Mouse (Mus musculus) midbrain, postnatal 0 days (tissue): ENCODE measurements around the gene Wfdc18. TPM values are rescaled to one million over a fixed set of nuclear protein-coding genes. Genes with fewer than 3 reads are reported as not detected.
A peak's percentile ranks its signal among the peaks of the same experiment; 100 is the strongest.

ENCODE experiments used
- ATAC-seq: fragments of 200-750 bp; cut with Nextera tagmentation; 2 replicates; pipeline ENCODE4 v1.8.0; 2017; ENCODE audit warnings: moderate number of reproducible peaks, mild to moderate bottlenecking, moderate TSS enrichment, moderate library complexity; ENCODE audit not compliant: low FRiP score
- DNase-seq: peaks from one replicate; pipeline ENCODE4 v3.0.0-alpha.2; 2015; ENCODE audit warnings: low spot score
- H3K27ac ChIP-seq: fragments of 300-500 bp; sonication (generic); 2 replicates; pipeline ENCODE4 v1.5.1; 2014; ENCODE audit warnings: low read depth, mild to moderate bottlenecking, low read length, mixed read lengths
- H3K27me3 ChIP-seq: fragments of 300-500 bp; sonication (generic); 2 replicates; pipeline ENCODE4 v1.6.1; 2014; ENCODE audit warnings: low read length, control low read depth, mixed read lengths; ENCODE audit not compliant: insufficient read depth
- H3K36me3 ChIP-seq: fragments of 300-500 bp; sonication (generic); 2 replicates; pipeline ENCODE4 v1.6.1; 2014; ENCODE audit warnings: low read length, control low read depth, mixed read lengths; ENCODE audit not compliant: insufficient read depth
- H3K4me1 ChIP-seq: fragments of 300-500 bp; sonication (generic); 2 replicates; pipeline ENCODE4 v1.6.1; 2014; ENCODE audit warnings: mild to moderate bottlenecking, control low read depth, antibody characterized with exemption, low read length, mixed read lengths; ENCODE audit not compliant: insufficient read depth
- H3K4me2 ChIP-seq: fragments of 300-500 bp; sonication (generic); 2 replicates; pipeline ENCODE4 v1.6.1; 2014; ENCODE audit warnings: low read depth, mild to moderate bottlenecking, low read length, mixed read lengths; ENCODE audit not compliant: poor library complexity, severe bottlenecking
- H3K4me3 ChIP-seq: fragments of 300-500 bp; sonication (generic); 2 replicates; pipeline ENCODE4 v1.5.1; 2014; ENCODE audit warnings: low read depth, mild to moderate bottlenecking, low read length, moderate library complexity
- H3K9ac ChIP-seq: fragments of 300-500 bp; sonication (generic); replicated peaks from 2 replicates; pipeline ENCODE4 v1.6.1; 2014; ENCODE audit warnings: mild to moderate bottlenecking, low read length, moderate library complexity, mixed read lengths; ENCODE audit not compliant: poor library complexity, severe bottlenecking
- H3K9me3 ChIP-seq: fragments of 300-500 bp; sonication (generic); 2 replicates; pipeline ENCODE4 v1.6.1; 2016; ENCODE audit warnings: low read length, control low read depth
- CTCF ChIP-seq: IDR thresholded peaks from 2 replicates; pipeline ENCODE4 v1.5.1; 2016; ENCODE audit warnings: antibody characterized with exemption, mild to moderate bottlenecking
- WGBS: fragments of 180-500 bp; shearing (Covaris S2); extraction: QIAGEN DNeasy Blood & Tissue Kit; methylation state at CpG from one replicate; pipeline ENCODE4 v1.1.7; 2014; 5-methylcytosine and 5-hydroxymethylcytosine counted together
- polyA plus RNA-seq: library from polyadenylated mRNA; unstranded; fragments of >200 nt; fragmentation: Nextera tagmentation; extraction: Ambion mirVana; gene quantifications from 2 replicates; pipeline ENCODE4 v1.2.1, GENCODE M21; 2015
- total RNA-seq: library from RNA; depleted of rRNA; stranded (reverse); fragments of >200 nt; gene quantifications from 2 replicates; pipeline ENCODE4 v1.2.3, GENCODE M21; 2014; rRNA removed

Wfdc18 gene
- total and polyA plus RNA-seq, 2 experiments from 2014 or later: 1.3 TPM; not detected in 1

- no peaks in the 10 kb centered on the region for H3K9me3 ChIP-seq
- H3K4me2 ChIP-seq: no peak overlapping the region
- H3K4me3 ChIP-seq: no peak overlapping the region
- no peaks in the 10 kb centered on the region for H3K36me3 ChIP-seq
- peaks cover 23% of the 10 kb centered on the region for H3K27me3 ChIP-seq
- H3K27ac ChIP-seq: no peak overlapping the region
- H3K9ac ChIP-seq: no peak overlapping the region
- no peak for ATAC-seq
- TF ChIP-seq CTCF: no peak
- H3K4me1 ChIP-seq: no peaks in the 10 kb centered on the region
- no peak for DNase-seq
- 62% methylated on average over 4 of the region's 4 CpGs for WGBS
Measured at GRCm38 (mm10) chr11:83746152-83746551, 37.3 kb downstream of the Wfdc18 start.

GRCm38 (mm10) chr11:83746681-83747080 lies 37.9 kb downstream of the Wfdc18 start, which contains the start of gene Wfdc21:
Gene Wfdc21 (plus strand): TSS chr11:83746940.
- Histone ChIP-seq H3K9me3 (no peaks in the 10 kb centered on the region), H3K4me1 (no peaks in the 10 kb centered on the region), H3K9ac (no peak within 1 kb of the TSS), H3K27me3 (peaks cover 23% of the 10 kb centered on the region), H3K4me3 (no peak within 1 kb of the TSS), H3K4me2 (no peak within 1 kb of the TSS), H3K27ac (no peak within 1 kb of the TSS), H3K36me3 (no peaks in the 10 kb centered on the region)
- DNase-seq (no peak), ATAC-seq (no peak)
- TF ChIP-seq CTCF: no peak
- 70% methylated on average over 5 of the region's 5 CpGs for WGBS

GRCm38 (mm10) chr11:83747376-83748265 lies 38.8 kb downstream of the Wfdc18 start:
- no peak for DNase-seq
- WGBS: 68% methylated on average over 6 of the region's 6 CpGs

GRCm38 (mm10) chr11:83753581-83754181 lies 44.9 kb downstream of the Wfdc18 start, which contains the start of gene Heatr6:
Gene Heatr6 (plus strand): TSS chr11:83753696.
- Histone ChIP-seq H3K4me2 (peak within 1 kb of the TSS; percentile 73), H3K36me3 (peaks cover 19% of the 10 kb centered on the region), H3K27me3 (peaks cover 16% of the 10 kb centered on the region; the same call in 1 of the 2 replicates), H3K9ac (peak within 1 kb of the TSS; percentile 85), H3K9me3 (no peaks in the 10 kb centered on the region), H3K27ac (peak within 1 kb of the TSS; percentile 95), H3K4me3 (peak within 1 kb of the TSS; percentile 71), H3K4me1 (peaks cover 6% of the 10 kb centered on the region; the same call in 1 of the 2 replicates)
- DNase-seq (peak; percentile 96), ATAC-seq (peak; percentile 99)
- WGBS: 0% methylated on average over 45 of the region's 47 CpGs
- TF ChIP-seq CTCF: no peak; the same call in 1 of the 2 replicates

More at GRCm38 (mm10) chr11:83747376-83748265, 38.8 kb downstream of the Wfdc18 start:
- Histone ChIP-seq H3K27ac (no peak overlapping the region), H3K4me2 (no peak overlapping the region), H3K36me3 (no peaks in the 10 kb centered on the region), H3K27me3 (peaks cover 30% of the 10 kb centered on the region), H3K9ac (no peak overlapping the region), H3K4me1 (no peaks in the 10 kb centered on the region), H3K4me3 (no peak overlapping the region), H3K9me3 (no peaks in the 10 kb centered on the region)
- TF ChIP-seq CTCF: no peak
- no peak for ATAC-seq

- peaks cover 16% of the 10 kb centered on the region; the same call in 1 of the 2 replicates for H3K27me3 ChIP-seq
- H3K36me3 ChIP-seq: peaks cover 24% of the 10 kb centered on the region
- WGBS: 1% methylated on average over 8 of the region's 8 CpGs
- no peaks in the 10 kb centered on the region for H3K9me3 ChIP-seq
- DNase-seq (no peak), ATAC-seq (no peak)
- peak overlapping the region; percentile 71 for H3K4me3 ChIP-seq
- peak overlapping the region; percentile 95 for H3K27ac ChIP-seq
- H3K4me1 ChIP-seq: peaks cover 6% of the 10 kb centered on the region; the same call in 1 of the 2 replicates
- H3K4me2 ChIP-seq: peak overlapping the region; percentile 73
- no peak for TF ChIP-seq CTCF
- H3K9ac ChIP-seq: peak overlapping the region; percentile 85
Measured at GRCm38 (mm10) chr11:83754227-83754626, 45.4 kb downstream of the Wfdc18 start.

Other genes starting within 250 kb of the Wfdc18 start
- gene Mmp28, start 245.9 kb upstream of the Wfdc18 start, total RNA-seq: 5.4 and 5.5 TPM in 2 replicates
- gene Mmp28, start 245.9 kb upstream of the Wfdc18 start, polyA plus RNA-seq: 1.2 and 1.4 TPM in 2 replicates
- gene Taf15, start 235.9 kb upstream of the Wfdc18 start, total RNA-seq: 18.2 and 30.6 TPM in 2 replicates
- 6.5 and 9.6 TPM in 2 replicates for gene Taf15, start 235.9 kb upstream of the Wfdc18 start, polyA plus RNA-seq
- not detected in 2 replicates for gene Heatr9, start 186.8 kb upstream of the Wfdc18 start, total RNA-seq
- not detected in 2 replicates for gene Heatr9, start 186.8 kb upstream of the Wfdc18 start, polyA plus RNA-seq
- not detected in 2 replicates for gene Ccl5, start 178.5 kb upstream of the Wfdc18 start, total RNA-seq
- gene Ccl5, start 178.5 kb upstream of the Wfdc18 start, polyA plus RNA-seq: not detected in 2 replicates
- gene Ccl9, start 130.4 kb upstream of the Wfdc18 start, total RNA-seq: 1.3 and 2.9 TPM in 2 replicates
- 1.9 and 2.8 TPM in 2 replicates for gene Ccl9, start 130.4 kb upstream of the Wfdc18 start, polyA plus RNA-seq
- 1.8 and 2.4 TPM in 2 replicates for gene Ccl6, start 115.9 kb upstream of the Wfdc18 start, total RNA-seq
- 3.6 and 4.4 TPM in 2 replicates for gene Ccl6, start 115.9 kb upstream of the Wfdc18 start, polyA plus RNA-seq
- gene Rpl9-ps1, start 63.4 kb upstream of the Wfdc18 start, total RNA-seq: not detected in 2 replicates
- gene Rpl9-ps1, start 63.4 kb upstream of the Wfdc18 start, polyA plus RNA-seq: not detected in 2 replicates
- gene Ccl3, start 59.7 kb upstream of the Wfdc18 start, total RNA-seq: 0.76 and 5.3 TPM in 2 replicates
- gene Ccl3, start 59.7 kb upstream of the Wfdc18 start, polyA plus RNA-seq: 0.91 and 1.2 TPM in 2 replicates
- not detected in 2 replicates for gene Ccl4, start 46.4 kb upstream of the Wfdc18 start, total RNA-seq
- gene Ccl4, start 46.4 kb upstream of the Wfdc18 start, polyA plus RNA-seq: not detected in 2 replicates
- not detected in 2 replicates for gene Wfdc17, start 5.0 kb upstream of the Wfdc18 start, total RNA-seq
- 0.70 and 0.75 TPM in 2 replicates for gene Wfdc17, start 5.0 kb upstream of the Wfdc18 start, polyA plus RNA-seq
- not detected in 2 replicates for gene Wfdc21, start 37.9 kb downstream of the Wfdc18 start, total RNA-seq
- not detected in 2 replicates for gene Wfdc21, start 37.9 kb downstream of the Wfdc18 start, polyA plus RNA-seq
- 24.8 and 31.9 TPM in 2 replicates for gene Heatr6, start 44.7 kb downstream of the Wfdc18 start, total RNA-seq
- gene Heatr6, start 44.7 kb downstream of the Wfdc18 start, polyA plus RNA-seq: 22.0 and 25.9 TPM in 2 replicates
- not detected in 2 replicates for gene Hnf1b, start 141.0 kb downstream of the Wfdc18 start, total RNA-seq
- gene Hnf1b, start 141.0 kb downstream of the Wfdc18 start, polyA plus RNA-seq: 0.22 and 0.31 TPM in 2 replicates
- 14.6 and 16.4 TPM in 2 replicates for gene Ddx52, start 233.0 kb downstream of the Wfdc18 start, total RNA-seq
- gene Ddx52, start 233.0 kb downstream of the Wfdc18 start, polyA plus RNA-seq: 16.1 and 16.3 TPM in 2 replicates